Mouse (Mus musculus): ENCODE results near the gene Slc25a44. TPM values are rescaled to one million over a fixed set of nuclear protein-coding genes. Genes with fewer than 3 reads are reported as not detected.
"Not testable (repeated sequence)": the region's sequence is repeated elsewhere in the genome, so short reads cannot be mapped to it uniquely, and the experiment has no call there.

Gene Slc25a44
- total RNA-seq, 2 experiments from 2014 or later = 30.2 to 31.7 TPM

DNA sequence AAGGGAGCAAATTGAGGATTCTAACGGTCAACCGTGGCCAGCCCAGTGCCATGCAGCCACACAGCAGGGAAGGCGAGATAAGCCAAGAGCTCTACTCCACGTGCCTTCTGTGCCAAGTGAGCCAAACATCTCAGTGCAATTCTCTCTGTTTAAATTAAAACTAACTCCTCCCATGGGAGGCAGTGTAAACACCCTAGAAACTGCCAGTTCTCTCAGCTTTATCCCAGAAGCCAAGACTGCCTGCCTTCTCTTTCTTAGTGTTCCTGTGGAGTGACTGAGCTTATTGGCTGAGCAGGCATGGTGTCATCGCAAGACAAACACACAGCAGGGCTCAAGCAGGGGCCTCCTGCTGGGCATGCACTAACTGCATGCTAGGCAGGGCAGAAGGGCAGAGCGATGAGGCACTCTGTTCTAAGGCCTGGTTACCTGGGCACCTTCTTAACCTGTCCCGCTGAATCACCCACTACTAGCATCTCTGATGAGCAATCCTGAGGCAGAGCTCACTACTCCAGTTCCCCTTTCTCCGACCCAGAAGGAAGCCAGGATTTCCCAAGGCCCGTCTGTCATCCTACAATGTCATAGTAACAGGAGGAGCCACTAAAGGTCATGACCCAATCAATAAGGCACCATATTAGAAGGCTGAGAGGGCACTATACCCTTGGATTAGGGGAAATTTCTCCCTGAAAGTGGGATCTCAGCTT, 2.8 kb downstream of the Slc25a44 start:
- ATAC-seq (replicated peaks; ENCODE audit: low FRiP score, low TSS enrichment, poor library complexity, severe bottlenecking) = peak; percentile 69

DNA sequence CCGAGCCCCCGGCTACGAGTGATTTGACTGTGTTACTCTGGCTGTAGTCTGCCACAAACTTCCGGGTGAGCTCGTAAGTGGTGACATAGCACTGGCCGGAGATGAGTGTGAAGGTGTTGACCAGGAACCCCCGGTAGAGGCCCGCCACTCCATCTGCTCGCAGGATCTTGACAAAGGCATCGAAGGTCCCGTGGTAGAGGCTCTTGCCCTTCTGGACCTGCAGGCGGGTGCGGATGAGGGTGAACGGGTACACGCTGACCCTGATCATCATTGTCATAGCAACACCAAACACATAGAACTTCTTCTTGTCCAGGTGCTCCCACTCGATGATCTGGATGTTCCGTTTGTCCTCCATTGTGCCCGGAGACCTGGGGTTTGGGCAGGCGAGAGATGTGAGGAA, 4.2 kb downstream of the Slc25a44 start:
- no peak for ATAC-seq (replicated peaks; ENCODE audit: low FRiP score, low TSS enrichment, poor library complexity, severe bottlenecking)

DNA sequence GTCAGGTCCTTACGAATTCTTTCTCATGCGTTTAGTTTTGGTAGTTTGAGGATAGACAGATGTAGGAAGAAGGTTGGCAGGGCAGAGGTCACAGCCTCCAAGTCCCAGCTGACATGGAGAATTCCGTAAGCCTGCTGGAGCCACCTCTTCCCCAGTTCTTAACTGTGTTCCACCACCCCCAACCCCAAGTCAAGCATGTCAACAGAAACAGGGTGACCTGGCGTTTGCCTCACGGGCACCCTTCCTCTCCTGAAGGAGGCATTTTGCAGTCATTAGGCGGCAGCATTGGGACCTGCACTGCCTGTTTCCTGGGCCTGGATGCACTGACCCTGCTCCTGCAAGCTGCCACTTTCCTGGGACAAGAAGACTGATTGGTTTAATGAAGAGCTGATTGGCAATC, 6.9 kb downstream of the Slc25a44 start:
- no peak for ATAC-seq (replicated peaks; ENCODE audit: low FRiP score, low TSS enrichment, poor library complexity, severe bottlenecking)

GRCm38 (mm10) chr3:88415668-88416067, 9.3 kb downstream of the Slc25a44 start:
- no peak for ATAC-seq (replicated peaks; ENCODE audit: low FRiP score, low TSS enrichment, poor library complexity, severe bottlenecking)

- no peak for ATAC-seq (replicated peaks; ENCODE audit: low FRiP score, low TSS enrichment, poor library complexity, severe bottlenecking)
Observed at GRCm38 (mm10) chr3:88412636-88413035, 12.3 kb downstream of the Slc25a44 start.

DNA sequence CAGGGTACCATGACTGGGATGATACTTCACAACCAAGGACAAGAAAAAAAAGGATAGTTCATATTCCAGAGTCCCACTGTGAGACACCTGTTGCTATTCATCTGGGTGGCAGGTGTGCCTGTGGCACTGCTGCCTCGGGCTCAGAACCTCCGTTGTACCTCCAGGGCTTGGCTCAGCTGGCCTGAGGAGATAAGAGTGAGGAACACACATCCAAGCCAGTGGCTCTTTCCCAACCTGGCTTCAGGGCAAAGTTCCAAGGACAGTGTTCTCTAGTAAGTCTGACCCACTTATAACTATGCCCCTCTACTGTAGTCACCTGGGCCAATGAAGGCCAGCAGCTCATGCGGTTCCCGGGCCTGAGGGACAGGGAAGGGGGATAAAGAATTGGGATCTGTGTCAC, 13.3 kb downstream of the Slc25a44 start:
- no peak for ATAC-seq (replicated peaks; ENCODE audit: low FRiP score, low TSS enrichment, poor library complexity, severe bottlenecking)

- no peak for ATAC-seq (replicated peaks; ENCODE audit: low FRiP score, low TSS enrichment, poor library complexity, severe bottlenecking)
Observed at GRCm38 (mm10) chr3:88410645-88411031, 14.3 kb downstream of the Slc25a44 start.

GRCm38 (mm10) chr3:88409741-88410644, 14.9 kb downstream of the Slc25a44 start, which contains the start of gene Pmf1:
Gene Pmf1, minus strand, starts transcription at chr3:88410331.
- peak; percentile 90 for ATAC-seq (replicated peaks; ENCODE audit: low FRiP score, low TSS enrichment, poor library complexity, severe bottlenecking)

- ATAC-seq (replicated peaks; ENCODE audit: low FRiP score, low TSS enrichment, poor library complexity, severe bottlenecking) = no peak
Observed at GRCm38 (mm10) chr3:88408953-88409352, 16.0 kb downstream of the Slc25a44 start.

DNA sequence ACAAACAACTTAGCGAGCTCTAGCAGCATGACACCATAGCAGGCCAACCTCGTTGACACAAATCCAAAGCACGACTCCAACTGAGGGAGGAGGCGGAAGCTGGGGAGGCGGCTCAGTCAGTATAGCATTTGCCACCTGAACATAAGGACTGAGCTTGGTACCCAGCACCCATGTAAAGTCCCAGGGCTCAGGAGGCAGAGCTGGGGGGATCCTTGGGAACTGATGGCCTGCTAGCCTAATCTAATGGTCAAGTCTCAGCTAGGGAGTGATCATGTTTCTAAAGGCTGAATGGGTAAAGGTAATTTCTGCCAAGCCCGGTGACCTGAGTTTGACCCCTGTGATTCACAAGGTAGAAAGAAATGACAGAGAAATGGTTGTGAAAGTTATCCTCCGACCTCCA, 17.4 kb downstream of the Slc25a44 start:
- no peak for ATAC-seq (replicated peaks; ENCODE audit: low FRiP score, low TSS enrichment, poor library complexity, severe bottlenecking)

DNA sequence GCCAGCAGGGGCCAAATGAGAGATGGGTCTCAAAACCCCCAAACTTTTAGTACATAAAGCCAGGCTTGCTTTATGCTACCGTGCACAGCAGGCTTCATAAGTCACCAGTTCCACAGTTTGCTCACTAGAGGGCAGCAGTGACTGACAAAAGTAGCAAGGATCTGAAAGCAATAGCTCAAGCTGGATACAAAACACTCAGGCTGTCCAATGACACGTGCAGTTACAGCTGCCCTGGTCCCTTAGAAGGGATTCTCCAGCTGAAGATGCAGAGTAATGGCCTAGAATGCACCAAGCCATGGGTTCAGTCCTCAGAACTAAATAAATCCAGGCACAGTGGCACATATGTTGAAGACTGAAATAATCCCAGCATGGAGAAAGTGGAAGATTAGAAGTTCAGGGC, 17.8 kb downstream of the Slc25a44 start:
- peak; percentile 45; the same call in 1 of the 2 replicates for ATAC-seq (replicated peaks; ENCODE audit: low FRiP score, low TSS enrichment, poor library complexity, severe bottlenecking)

GRCm38 (mm10) chr3:88403522-88404230, 21.3 kb downstream of the Slc25a44 start:
- ATAC-seq (replicated peaks; ENCODE audit: low FRiP score, low TSS enrichment, poor library complexity, severe bottlenecking) = no peak

GRCm38 (mm10) chr3:88398666-88399065, 26.3 kb downstream of the Slc25a44 start:
- no peak for ATAC-seq (replicated peaks; ENCODE audit: low FRiP score, low TSS enrichment, poor library complexity, severe bottlenecking)

DNA sequence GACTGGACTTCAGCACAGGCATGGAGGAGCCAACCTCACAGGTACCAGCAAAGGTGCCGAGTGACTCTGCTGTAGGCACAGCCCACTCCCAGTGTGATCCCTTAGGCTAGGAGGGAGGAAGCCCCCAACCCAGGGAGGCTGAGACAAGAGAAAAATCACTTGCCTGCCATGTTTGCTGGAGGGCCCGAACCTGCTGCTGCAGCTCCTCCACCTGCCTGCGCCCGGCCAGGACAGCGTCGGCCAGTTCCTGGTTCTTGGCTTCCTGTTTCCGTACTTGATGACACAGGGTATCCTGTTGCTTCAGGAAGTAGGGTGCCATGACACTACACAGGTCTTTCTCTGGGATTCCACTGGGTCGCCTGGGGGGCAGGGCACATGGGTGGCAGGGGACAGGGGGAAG, 29.2 kb downstream of the Slc25a44 start:
- no peak for ATAC-seq (replicated peaks; ENCODE audit: low FRiP score, low TSS enrichment, poor library complexity, severe bottlenecking)

DNA sequence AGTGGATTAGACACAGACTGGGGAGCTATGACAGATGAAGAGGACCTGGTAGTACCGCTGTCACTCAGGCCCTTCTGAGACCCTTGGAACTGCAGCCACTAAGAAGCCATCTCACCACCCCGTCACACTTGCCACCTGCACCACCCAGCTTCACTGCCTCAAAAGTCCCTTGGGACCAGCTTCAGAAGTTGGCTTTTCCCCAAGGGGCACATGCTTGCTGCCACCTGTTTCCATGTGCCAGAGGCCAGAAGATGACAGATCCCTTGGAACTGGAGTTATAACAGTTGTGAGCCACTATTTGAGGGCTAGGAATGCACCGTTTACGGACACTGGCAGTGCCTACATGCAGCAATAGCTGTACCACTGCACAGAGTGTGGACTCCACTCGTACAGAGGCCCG, 29.7 kb downstream of the Slc25a44 start:
- ATAC-seq (replicated peaks; ENCODE audit: low FRiP score, low TSS enrichment, poor library complexity, severe bottlenecking) = no peak

DNA sequence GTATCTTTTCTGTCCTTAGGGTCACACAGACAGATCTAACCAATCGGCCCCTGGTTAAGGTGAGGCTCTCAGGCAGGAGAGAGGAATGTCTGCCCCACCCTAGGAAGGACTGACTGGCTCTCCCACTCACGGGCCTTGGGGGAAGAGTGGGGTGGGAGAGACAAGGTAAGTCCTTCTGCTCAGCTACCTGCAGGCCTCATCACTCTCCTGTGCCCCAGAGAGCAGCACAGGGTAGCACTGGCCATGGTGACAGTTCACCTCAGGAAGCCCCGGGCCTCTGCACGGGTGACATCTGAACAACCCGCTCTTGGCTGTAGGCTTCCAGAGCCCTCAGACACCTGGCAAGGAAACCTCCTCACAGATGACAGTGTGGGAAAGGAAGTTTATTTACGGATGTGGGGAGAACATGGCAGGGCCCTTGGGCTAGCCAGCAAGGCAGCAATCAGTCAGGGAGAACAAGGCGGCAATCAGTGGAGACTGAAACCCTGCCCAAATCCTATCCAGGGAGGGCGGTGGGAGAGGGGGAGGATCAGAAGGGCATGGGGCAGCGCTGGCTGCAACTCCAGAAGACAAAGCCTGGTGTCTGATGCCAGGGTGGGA, 31.1 kb downstream of the Slc25a44 start:
- ATAC-seq (replicated peaks; ENCODE audit: low FRiP score, low TSS enrichment, poor library complexity, severe bottlenecking) = no peak

GRCm38 (mm10) chr3:88384364-88384763, 40.6 kb downstream of the Slc25a44 start, which contains the start of gene Bglap:
Gene Bglap, minus strand, starts transcription at chr3:88384464.
- ATAC-seq (replicated peaks; ENCODE audit: low FRiP score, low TSS enrichment, poor library complexity, severe bottlenecking) = no peak

- ATAC-seq (replicated peaks; ENCODE audit: low FRiP score, low TSS enrichment, poor library complexity, severe bottlenecking) = not testable (repeated sequence)
Observed at GRCm38 (mm10) chr3:88382383-88382782, 42.6 kb downstream of the Slc25a44 start.

Measured in megakaryocyte-erythroid progenitor cell, adult 5-6 weeks (primary cell).